Mouse (Mus musculus) bone marrow, adult 2 months (tissue): ENCODE results near the gene Man1b1. TPM values are rescaled to one million over a fixed set of nuclear protein-coding genes. Genes with fewer than 3 reads are reported as not detected.

Source experiments
- H3K27ac ChIP-seq: fragments of 200-500 bp; 2 replicates; pipeline ENCODE4 v1.5.1; 2012; ENCODE audit warnings: low read depth, mild to moderate bottlenecking, control low read depth, inconsistent platforms, low read length; ENCODE audit not compliant: control insufficient read depth, poor library complexity, insufficient read depth
- H3K4me1 ChIP-seq: fragments of 200-500 bp; 2 replicates; pipeline ENCODE4 v1.6.1; 2011; ENCODE audit warnings: low read length; ENCODE audit not compliant: control insufficient read depth, insufficient read depth
- H3K4me3 ChIP-seq: fragments of 200-500 bp; replicated peaks from 2 replicates; pipeline ENCODE3; 2011; ENCODE audit warnings: mild to moderate bottlenecking, low read depth, low read length, control low read depth; ENCODE audit not compliant: control insufficient read depth
- CTCF ChIP-seq: fragments of 200-500 bp; IDR thresholded peaks from 2 replicates; pipeline ENCODE4 v1.5.1; 2011; ENCODE audit warnings: low read length, control low read depth; ENCODE audit not compliant: control insufficient read depth, insufficient read depth
- POLR2A ChIP-seq: fragments of 200-500 bp; IDR thresholded peaks from 2 replicates; pipeline ENCODE4 v1.6.1; 2011; ENCODE audit warnings: low read depth, mild to moderate bottlenecking, control low read depth, low read length, borderline replicate concordance; ENCODE audit not compliant: control insufficient read depth
- WGBS: fragments of 180-500 bp; shearing (Covaris S2); methylation state at CpG from one replicate; pipeline ENCODE4 v1.1.7; 2018; 5-methylcytosine and 5-hydroxymethylcytosine counted together
- polyA plus RNA-seq: library from polyadenylated mRNA; stranded (reverse); fragments of >200 nt; gene quantifications from 2 replicates; pipeline ENCODE4 v1.2.4, GENCODE M21; 2011; ENCODE audit warnings: low replicate concordance; ENCODE audit not compliant: missing spikeins, insufficient read depth, insufficient read length

Man1b1 gene
- polyA plus RNA-seq, 1 experiment, result 33.0 TPM

GRCm38 (mm10) chr2:25394281-25395221, 62.4 kb downstream of the Man1b1 start:
- 51% methylated on average over 3 of the region's 3 CpGs for WGBS
- H3K4me1 ChIP-seq, result no peaks in the 10 kb centered on the region
- TF ChIP-seq CTCF, result no peak
- no peak for TF ChIP-seq POLR2A
- H3K4me3 ChIP-seq, result no peak overlapping the region
- no peak overlapping the region for H3K27ac ChIP-seq

- Histone ChIP-seq H3K27ac (no peak within 1 kb of the TSS; the same call in 1 of the 2 replicates), H3K4me1 (no peaks in the 10 kb centered on the region), H3K4me3 (no peak within 1 kb of the TSS)
- TF ChIP-seq CTCF (no peak), POLR2A (no peak)
- 3% methylated on average over 57 of the region's 57 CpGs for WGBS
Observed at GRCm38 (mm10) chr2:25395721-25396596, 63.8 kb downstream of the Man1b1 start, which contains the start of gene Entpd2. Entpd2 (plus strand) TSS chr2:25395874.

- Histone ChIP-seq H3K4me3 (no peak overlapping the region), H3K4me1 (no peaks in the 10 kb centered on the region), H3K27ac (no peak overlapping the region)
- no peak for TF ChIP-seq CTCF
- no peak for TF ChIP-seq POLR2A
- 37% methylated on average over 3 of the region's 3 CpGs for WGBS
Observed at GRCm38 (mm10) chr2:25396597-25396983, 64.5 kb downstream of the Man1b1 start.

GRCm38 (mm10) chr2:25397010-25397409, 64.9 kb downstream of the Man1b1 start:
- WGBS, result 56% methylated on average over 1 of the region's 1 CpGs
- no peak for TF ChIP-seq CTCF
- no peak for TF ChIP-seq POLR2A
- Histone ChIP-seq H3K27ac (no peak overlapping the region), H3K4me1 (no peaks in the 10 kb centered on the region), H3K4me3 (no peak overlapping the region)

- TF ChIP-seq CTCF, result no peak
- TF ChIP-seq POLR2A, result no peak
- Histone ChIP-seq H3K27ac (no peak overlapping the region), H3K4me3 (no peak overlapping the region), H3K4me1 (no peaks in the 10 kb centered on the region)
- WGBS, result 85% methylated on average over 7 of the region's 7 CpGs
Observed at GRCm38 (mm10) chr2:25398065-25398464, 65.9 kb downstream of the Man1b1 start.

GRCm38 (mm10) chr2:25399051-25399450, 66.9 kb downstream of the Man1b1 start, which contains the start of gene Npdc1:
Npdc1 (plus strand) TSS chr2:25399351.
- no peak within 1 kb of the TSS for H3K4me3 ChIP-seq
- no peak within 1 kb of the TSS for H3K27ac ChIP-seq
- 61% methylated on average over 8 of the region's 8 CpGs for WGBS
- TF ChIP-seq POLR2A (no peak), CTCF (no peak)
- no peaks in the 10 kb centered on the region for H3K4me1 ChIP-seq

GRCm38 (mm10) chr2:25400291-25400690, 68.2 kb downstream of the Man1b1 start:
- Histone ChIP-seq H3K4me1 (no peaks in the 10 kb centered on the region), H3K27ac (no peak overlapping the region), H3K4me3 (no peak overlapping the region)
- 27% methylated on average over 16 of the region's 16 CpGs for WGBS
- TF ChIP-seq CTCF (no peak), POLR2A (no peak)

- no peak overlapping the region for H3K27ac ChIP-seq
- 6% methylated on average over 17 of the region's 17 CpGs for WGBS
- no peak overlapping the region for H3K4me3 ChIP-seq
- H3K4me1 ChIP-seq, result no peaks in the 10 kb centered on the region
- TF ChIP-seq POLR2A (no peak), CTCF (peak; percentile 53; the same call in 1 of the 2 replicates)
Observed at GRCm38 (mm10) chr2:25400764-25401163, 68.6 kb downstream of the Man1b1 start.

Other genes with a start within 250 kb of the Man1b1 start
- not detected in 2 replicates for gene Noxa1, start 237.2 kb upstream of the Man1b1 start, polyA plus RNA-seq
- gene Nrarp, start 151.6 kb upstream of the Man1b1 start, polyA plus RNA-seq, result 1.7 and 2.6 TPM in 2 replicates
- gene Tor4a, start 135.5 kb upstream of the Man1b1 start, polyA plus RNA-seq, result 3.9 and 8.9 TPM in 2 replicates
- 26.7 and 38.0 TPM in 2 replicates for gene Nelfb, start 120.8 kb upstream of the Man1b1 start, polyA plus RNA-seq
- gene Stpg3, start 117.7 kb upstream of the Man1b1 start, polyA plus RNA-seq, result not detected in 2 replicates
- gene Fam166a, start 113.6 kb upstream of the Man1b1 start, polyA plus RNA-seq, result not detected in 2 replicates
- 319 and 327 TPM in 2 replicates for gene Tubb4b, start 107.6 kb upstream of the Man1b1 start, polyA plus RNA-seq
- not detected in 2 replicates for gene Slc34a3, start 98.0 kb upstream of the Man1b1 start, polyA plus RNA-seq
- gene Rnf224, start 95.6 kb upstream of the Man1b1 start, polyA plus RNA-seq, result not detected in 2 replicates
- 3.1 and 4.2 TPM in 2 replicates for gene Rnf208, start 90.1 kb upstream of the Man1b1 start, polyA plus RNA-seq
- not detected in 2 replicates for gene Cysrt1, start 89.9 kb upstream of the Man1b1 start, polyA plus RNA-seq
- 9.9 and 22.3 TPM in 2 replicates for gene AL732309.1, start 85.5 kb upstream of the Man1b1 start, polyA plus RNA-seq
- gene Tmem203, start 76.9 kb upstream of the Man1b1 start, polyA plus RNA-seq, result 5.0 and 15.6 TPM in 2 replicates
- gene Tprn, start 69.7 kb upstream of the Man1b1 start, polyA plus RNA-seq, result 1.4 and 17.5 TPM in 2 replicates
- 48.8 and 65.8 TPM in 2 replicates for gene Ssna1, start 59.9 kb upstream of the Man1b1 start, polyA plus RNA-seq
- 20.1 and 34.3 TPM in 2 replicates for gene Anapc2, start 59.9 kb upstream of the Man1b1 start, polyA plus RNA-seq
- gene Tmem210, start 44.2 kb upstream of the Man1b1 start, polyA plus RNA-seq, result not detected in 2 replicates
- gene Lrrc26, start 42.4 kb upstream of the Man1b1 start, polyA plus RNA-seq, result not detected in 2 replicates
- gene Grin1, start 13.2 kb upstream of the Man1b1 start, polyA plus RNA-seq, result 5.0 TPM in 1 of 2 replicates, not detected in the other
- 22.8 and 29.5 TPM in 2 replicates for gene Dpp7, start 24.0 kb downstream of the Man1b1 start, polyA plus RNA-seq
- 20.1 and 62.6 TPM in 2 replicates for gene Uap1l1, start 33.3 kb downstream of the Man1b1 start, polyA plus RNA-seq
- gene Sapcd2, start 40.0 kb downstream of the Man1b1 start, polyA plus RNA-seq, result 13.7 and 27.3 TPM in 2 replicates
- 0.54 TPM in 1 of 2 replicates, not detected in the other for gene Entpd2, start 63.5 kb downstream of the Man1b1 start, polyA plus RNA-seq
- 3.4 and 22.4 TPM in 2 replicates for gene Npdc1, start 67.0 kb downstream of the Man1b1 start, polyA plus RNA-seq
- 3.4 and 17.9 TPM in 2 replicates for gene Fut7, start 90.9 kb downstream of the Man1b1 start, polyA plus RNA-seq
- gene Abca2, start 96.4 kb downstream of the Man1b1 start, polyA plus RNA-seq, result 5.0 and 15.0 TPM in 2 replicates
- gene Clic3, start 124.5 kb downstream of the Man1b1 start, polyA plus RNA-seq, result not detected in 2 replicates
- 42.2 and 114 TPM in 2 replicates for gene Paxx, start 128.8 kb downstream of the Man1b1 start, polyA plus RNA-seq
- gene Ptgds, start 137.7 kb downstream of the Man1b1 start, polyA plus RNA-seq, result 9.3 TPM in 1 of 2 replicates, not detected in the other
- gene Lcn12, start 161.6 kb downstream of the Man1b1 start, polyA plus RNA-seq, result not detected in 2 replicates
- 18.5 and 30.4 TPM in 2 replicates for gene Fbxw5, start 168.4 kb downstream of the Man1b1 start, polyA plus RNA-seq
- gene C8g, start 169.4 kb downstream of the Man1b1 start, polyA plus RNA-seq, result 1.6 and 6.2 TPM in 2 replicates
- 14.5 and 22.7 TPM in 2 replicates for gene Traf2, start 214.6 kb downstream of the Man1b1 start, polyA plus RNA-seq
- 46.6 and 73.8 TPM in 2 replicates for gene Edf1, start 225.5 kb downstream of the Man1b1 start, polyA plus RNA-seq
- 1.1 and 9.7 TPM in 2 replicates for gene Mamdc4, start 242.5 kb downstream of the Man1b1 start, polyA plus RNA-seq
- gene Phpt1, start 242.9 kb downstream of the Man1b1 start, polyA plus RNA-seq, result 12.3 and 16.4 TPM in 2 replicates
- gene Ajm1, start 249.4 kb downstream of the Man1b1 start, polyA plus RNA-seq, result 0.34 and 0.92 TPM in 2 replicates